Mouse (Mus musculus) forebrain, embryonic 13.5 days (tissue): ENCODE results near the gene Tas2r143. TPM values are rescaled to one million over a fixed set of nuclear protein-coding genes. Genes with fewer than 3 reads are reported as not detected.
A peak's percentile ranks its signal among the peaks of the same experiment; 100 is the strongest.

Experiments used
- ATAC-seq: fragments of 200-750 bp; cut with Nextera tagmentation; 2 replicates; pipeline ENCODE4 v1.8.0; 2017
- H3K27ac ChIP-seq: fragments of 300-500 bp; sonication (generic); 2 replicates; pipeline ENCODE4 v1.5.1; 2015; ENCODE audit warnings: inconsistent platforms, mild to moderate bottlenecking, moderate library complexity
- H3K27me3 ChIP-seq: fragments of 300-500 bp; sonication (generic); 2 replicates; pipeline ENCODE4 v1.6.1; 2015; ENCODE audit warnings: mild to moderate bottlenecking, inconsistent platforms
- H3K36me3 ChIP-seq: fragments of 300-500 bp; sonication (generic); 2 replicates; pipeline ENCODE4 v1.6.1; 2015; ENCODE audit warnings: mild to moderate bottlenecking, inconsistent platforms; ENCODE audit not compliant: poor library complexity, severe bottlenecking
- H3K4me1 ChIP-seq: fragments of 300-500 bp; sonication (generic); 2 replicates; pipeline ENCODE4 v1.6.1; 2015; ENCODE audit warnings: inconsistent platforms
- H3K4me2 ChIP-seq: fragments of 300-500 bp; sonication (generic); 2 replicates; pipeline ENCODE4 v1.6.1; 2015; ENCODE audit warnings: inconsistent platforms, mild to moderate bottlenecking, moderate library complexity
- H3K4me3 ChIP-seq: fragments of 300-500 bp; sonication (generic); 2 replicates; pipeline ENCODE4 v1.5.1; 2015; ENCODE audit warnings: mild to moderate bottlenecking, inconsistent platforms
- H3K9ac ChIP-seq: fragments of 300-500 bp; sonication (generic); 2 replicates; pipeline ENCODE4 v1.6.1; 2015; ENCODE audit warnings: mild to moderate bottlenecking, inconsistent platforms
- H3K9me3 ChIP-seq: fragments of 300-500 bp; sonication (generic); replicated peaks from 2 replicates; pipeline ENCODE4 v1.6.1; 2016; ENCODE audit warnings: inconsistent platforms
- WGBS: fragments of 180-500 bp; shearing (Covaris S2); methylation state at CpG from one replicate; pipeline ENCODE4 v1.1.7; 2015; 5-methylcytosine and 5-hydroxymethylcytosine counted together
- polyA plus RNA-seq: library from polyadenylated mRNA; unstranded; fragments of >200 nt; fragmentation: Nextera tagmentation; extraction: Ambion mirVana; gene quantifications from 2 replicates; pipeline ENCODE4 v1.2.1, GENCODE M21; 2015

Tas2r143 gene
- polyA plus RNA-seq, 1 experiment from 2014 or later = not detected

DNA sequence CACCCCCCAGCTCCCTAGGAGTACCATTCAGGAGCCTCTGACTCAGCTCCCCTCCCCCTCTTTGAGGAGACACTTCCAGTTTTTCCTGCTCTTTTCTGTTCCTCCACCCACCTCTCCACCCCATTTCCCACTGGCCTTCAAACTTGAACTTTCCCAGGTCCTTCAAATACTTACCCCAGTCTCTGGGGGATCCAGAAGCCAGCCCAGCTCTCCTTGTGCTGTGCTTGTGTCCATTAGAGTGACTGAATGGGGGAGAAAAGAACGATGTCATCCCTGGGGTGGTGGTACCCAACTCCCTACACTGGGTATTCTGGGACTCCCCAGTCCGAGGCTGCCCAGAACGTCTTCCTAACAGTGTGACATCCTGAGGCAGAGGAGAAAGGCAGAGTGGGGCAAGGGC, 28.0 kb upstream of the Tas2r143 start:
- Histone ChIP-seq H3K9me3 (no peaks in the 10 kb centered on the region), H3K27ac (no peak overlapping the region), H3K4me1 (peaks cover 21% of the 10 kb centered on the region), H3K4me2 (no peak overlapping the region), H3K4me3 (no peak overlapping the region), H3K36me3 (no peaks in the 10 kb centered on the region), H3K9ac (no peak overlapping the region), H3K27me3 (peaks cover 15% of the 10 kb centered on the region; the same call in 1 of the 2 replicates)
- WGBS = 22% methylated on average over 3 of the region's 3 CpGs
- no peak for ATAC-seq

GRCm38 (mm10) chr6:42372421-42372815, 27.6 kb upstream of the Tas2r143 start:
- Histone ChIP-seq H3K36me3 (no peaks in the 10 kb centered on the region), H3K4me3 (no peak overlapping the region), H3K9ac (no peak overlapping the region), H3K4me2 (peak overlapping the region; percentile 89), H3K9me3 (no peaks in the 10 kb centered on the region), H3K4me1 (peaks cover 21% of the 10 kb centered on the region), H3K27ac (no peak overlapping the region), H3K27me3 (peaks cover 15% of the 10 kb centered on the region; the same call in 1 of the 2 replicates)
- WGBS = 16% methylated on average over 9 of the region's 9 CpGs
- ATAC-seq = 0 out of 2 replicates have a peak, but pooled peaks have one; percentile 6

GRCm38 (mm10) chr6:42372816-42373547, 27.1 kb upstream of the Tas2r143 start, which contains the start of gene Epha1:
Gene Epha1, minus strand, starts transcription at chr6:42373268.
- peak within 1 kb of the TSS; percentile 55 for H3K9ac ChIP-seq
- peak within 1 kb of the TSS; percentile 47 for H3K4me3 ChIP-seq
- H3K27me3 ChIP-seq = peaks cover 15% of the 10 kb centered on the region; the same call in 1 of the 2 replicates
- peaks cover 21% of the 10 kb centered on the region for H3K4me1 ChIP-seq
- ATAC-seq = peak; percentile 71
- no peaks in the 10 kb centered on the region for H3K36me3 ChIP-seq
- peak within 1 kb of the TSS; percentile 89 for H3K4me2 ChIP-seq
- WGBS = 0% methylated on average over 29 of the region's 36 CpGs
- H3K9me3 ChIP-seq = no peaks in the 10 kb centered on the region
- H3K27ac ChIP-seq = no peak within 1 kb of the TSS

GRCm38 (mm10) chr6:42373669-42374430, 26.2 kb upstream of the Tas2r143 start:
- WGBS = 42% methylated on average over 7 of the region's 7 CpGs
- Histone ChIP-seq H3K36me3 (no peaks in the 10 kb centered on the region), H3K4me3 (peak overlapping the region; percentile 47), H3K27ac (no peak overlapping the region), H3K4me2 (peak overlapping the region; percentile 89), H3K9ac (peak overlapping the region; percentile 55; the same call in 1 of the 2 replicates), H3K27me3 (peaks cover 15% of the 10 kb centered on the region; the same call in 1 of the 2 replicates), H3K9me3 (no peaks in the 10 kb centered on the region), H3K4me1 (peaks cover 21% of the 10 kb centered on the region)
- peak; percentile 22; the same call in 1 of the 2 replicates for ATAC-seq

- no peak for ATAC-seq
- Histone ChIP-seq H3K36me3 (no peaks in the 10 kb centered on the region), H3K4me1 (peaks cover 19% of the 10 kb centered on the region), H3K4me2 (no peak overlapping the region), H3K9ac (no peak overlapping the region), H3K27ac (no peak overlapping the region), H3K9me3 (no peaks in the 10 kb centered on the region), H3K4me3 (no peak overlapping the region), H3K27me3 (peaks cover 15% of the 10 kb centered on the region; the same call in 1 of the 2 replicates)
- WGBS = 83% methylated on average over 4 of the region's 4 CpGs
Measured at GRCm38 (mm10) chr6:42374701-42375100, 25.3 kb upstream of the Tas2r143 start.

DNA sequence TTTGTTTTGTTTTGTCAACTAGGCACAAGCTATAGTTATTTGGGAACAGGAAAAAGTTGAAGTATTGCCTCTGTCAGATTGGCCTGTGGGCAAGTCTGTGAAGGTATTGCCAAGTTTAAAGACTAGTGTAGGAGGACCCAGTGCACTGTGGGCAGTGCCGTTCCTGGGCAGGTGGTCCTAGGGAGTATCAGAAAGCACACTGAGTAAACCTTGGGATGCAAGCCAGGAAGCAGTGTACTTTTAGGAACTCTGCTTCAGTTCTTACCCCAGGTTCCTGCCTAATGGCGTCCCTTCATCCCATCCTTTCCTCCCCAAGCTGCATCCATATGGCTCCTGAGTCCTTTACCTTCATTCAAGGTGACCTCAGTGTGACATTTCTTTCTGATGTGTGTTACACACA, 24.9 kb upstream of the Tas2r143 start:
- ATAC-seq = no peak
- Histone ChIP-seq H3K9me3 (no peaks in the 10 kb centered on the region), H3K4me3 (no peak overlapping the region), H3K4me1 (peaks cover 15% of the 10 kb centered on the region), H3K9ac (no peak overlapping the region), H3K27me3 (peaks cover 15% of the 10 kb centered on the region; the same call in 1 of the 2 replicates), H3K4me2 (no peak overlapping the region), H3K36me3 (no peaks in the 10 kb centered on the region), H3K27ac (no peak overlapping the region)
- WGBS = 77% methylated on average over 2 of the region's 2 CpGs

- ATAC-seq = no peak
- H3K36me3 ChIP-seq = no peaks in the 10 kb centered on the region
- no peak overlapping the region for H3K9ac ChIP-seq
- no peak overlapping the region for H3K27ac ChIP-seq
- WGBS = 55% methylated on average over 4 of the region's 4 CpGs
- peaks cover 14% of the 10 kb centered on the region for H3K4me1 ChIP-seq
- no peak overlapping the region for H3K4me2 ChIP-seq
- no peaks in the 10 kb centered on the region for H3K9me3 ChIP-seq
- H3K4me3 ChIP-seq = no peak overlapping the region
- peaks cover 15% of the 10 kb centered on the region; the same call in 1 of the 2 replicates for H3K27me3 ChIP-seq
Measured at GRCm38 (mm10) chr6:42376016-42376415, 24.0 kb upstream of the Tas2r143 start.

GRCm38 (mm10) chr6:42376504-42377019, 23.5 kb upstream of the Tas2r143 start:
- H3K36me3 ChIP-seq = no peaks in the 10 kb centered on the region
- peaks cover 15% of the 10 kb centered on the region; the same call in 1 of the 2 replicates for H3K27me3 ChIP-seq
- H3K9me3 ChIP-seq = no peaks in the 10 kb centered on the region
- no peak overlapping the region for H3K4me3 ChIP-seq
- H3K4me2 ChIP-seq = no peak overlapping the region
- peaks cover 14% of the 10 kb centered on the region for H3K4me1 ChIP-seq
- WGBS = 83% methylated on average over 6 of the region's 6 CpGs
- ATAC-seq = no peak
- no peak overlapping the region for H3K9ac ChIP-seq
- no peak overlapping the region for H3K27ac ChIP-seq

- 68% methylated on average over 5 of the region's 5 CpGs for WGBS
- no peak for ATAC-seq
Measured at GRCm38 (mm10) chr6:42377280-42377679, 22.8 kb upstream of the Tas2r143 start.

DNA sequence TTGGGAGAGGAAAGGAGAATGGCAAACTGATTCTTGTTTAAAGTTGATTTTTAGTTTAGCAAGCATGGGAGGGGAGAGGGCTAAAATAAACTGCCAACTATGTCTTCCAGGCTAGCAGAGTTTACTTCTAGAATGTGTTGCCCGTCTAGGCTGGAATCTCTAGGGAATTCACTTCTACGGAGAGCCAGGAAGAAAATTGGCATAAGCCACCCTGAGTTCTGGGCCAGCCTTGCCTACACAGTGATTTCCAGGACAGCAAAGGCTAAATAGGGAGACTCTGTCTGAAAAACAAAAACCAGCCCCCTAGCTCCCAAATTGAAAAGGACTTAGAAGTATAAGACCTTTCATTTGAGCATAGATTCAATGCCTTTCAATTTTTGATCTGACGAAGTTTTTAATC, 20.5 kb upstream of the Tas2r143 start:
- H3K4me1 ChIP-seq = no peaks in the 10 kb centered on the region
- no peak overlapping the region for H3K27ac ChIP-seq
- H3K9ac ChIP-seq = no peak overlapping the region
- H3K36me3 ChIP-seq = no peaks in the 10 kb centered on the region
- no peaks in the 10 kb centered on the region for H3K9me3 ChIP-seq
- no peak overlapping the region for H3K4me3 ChIP-seq
- H3K4me2 ChIP-seq = no peak overlapping the region
- no peak for ATAC-seq
- WGBS = 47% methylated on average over 3 of the region's 3 CpGs
- no peaks in the 10 kb centered on the region for H3K27me3 ChIP-seq

More at GRCm38 (mm10) chr6:42377280-42377679, 22.8 kb upstream of the Tas2r143 start:
- peaks cover 9% of the 10 kb centered on the region; the same call in 1 of the 2 replicates for H3K27me3 ChIP-seq
- no peak overlapping the region for H3K9ac ChIP-seq
- H3K9me3 ChIP-seq = no peaks in the 10 kb centered on the region
- H3K4me1 ChIP-seq = peaks cover 14% of the 10 kb centered on the region
- H3K27ac ChIP-seq = no peak overlapping the region
- no peak overlapping the region for H3K4me2 ChIP-seq
- H3K36me3 ChIP-seq = no peaks in the 10 kb centered on the region
- no peak overlapping the region for H3K4me3 ChIP-seq

DNA sequence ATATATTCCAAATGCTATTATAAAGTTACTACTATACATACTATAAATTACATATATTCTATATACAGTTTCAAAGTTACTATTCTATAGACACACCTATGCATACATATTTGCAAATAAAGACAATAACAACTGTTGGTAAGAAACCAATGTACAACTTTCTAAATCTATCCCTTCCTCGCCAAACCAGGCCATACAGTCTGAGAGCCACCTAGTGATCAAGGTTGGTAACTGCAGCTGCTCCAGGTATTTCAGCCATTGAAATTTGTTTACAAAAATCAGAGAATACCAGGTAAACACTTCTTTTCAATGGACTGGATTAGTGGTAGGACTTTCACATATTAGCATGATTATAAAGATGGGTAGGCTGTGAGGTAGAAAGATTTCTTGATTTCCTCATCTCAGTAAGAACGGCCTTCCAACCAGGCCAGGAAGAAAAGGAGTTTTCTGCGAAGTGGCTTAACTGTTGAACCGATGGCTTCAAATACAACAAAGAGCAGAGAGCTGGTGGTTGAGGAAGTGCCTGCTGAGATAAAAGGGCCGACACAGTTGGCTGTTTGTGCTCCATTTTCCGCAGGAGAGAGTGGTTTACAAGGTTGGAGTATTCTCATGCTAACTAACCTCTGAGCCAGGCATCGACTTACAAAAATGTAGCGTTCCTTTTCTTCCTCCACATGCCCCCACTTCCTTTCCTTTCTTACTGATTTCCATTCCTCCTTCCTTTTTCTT, 19.5 kb upstream of the Tas2r143 start:
- peak overlapping the region; percentile 28; the same call in 1 of the 2 replicates for H3K4me2 ChIP-seq
- under 1% methylated on average over 8 of the region's 8 CpGs for WGBS
- no peak overlapping the region for H3K4me3 ChIP-seq
- no peaks in the 10 kb centered on the region for H3K36me3 ChIP-seq
- H3K4me1 ChIP-seq = no peaks in the 10 kb centered on the region
- H3K27ac ChIP-seq = no peak overlapping the region
- ATAC-seq = peak; percentile 65
- H3K9ac ChIP-seq = no peak overlapping the region
- H3K9me3 ChIP-seq = no peaks in the 10 kb centered on the region
- H3K27me3 ChIP-seq = no peaks in the 10 kb centered on the region
